Mouse (Mus musculus): ENCODE data around the gene Cep97.
"Not testable (repeated sequence)": the region's sequence is repeated elsewhere in the genome, so short reads cannot be mapped to it uniquely, and the experiment has no call there.

- not testable (repeated sequence) for TF ChIP-seq MAZ (IDR thresholded peaks at IDR 0.05; ENCODE audit: low read depth, low read length); EP300 (IDR thresholded peaks at IDR 0.05; ENCODE audit: low read depth in 1 of 2, low read length in 2 of 2); RAD21 (IDR thresholded peaks at IDR 0.05; ENCODE audit: low read depth, low read length); CTCF (IDR thresholded peaks at IDR 0.05 in 2 of 3, conservative IDR thresholded peaks at IDR 0.05 in 1 of 3; ENCODE audit: control insufficient read depth in 1 of 3, insufficient read depth in 1 of 3, low read depth in 2 of 3, low read length in 3 of 3, poor library complexity in 1 of 3, severe bottlenecking in 1 of 3); TAL1 (IDR thresholded peaks at IDR 0.05; ENCODE audit: low read length); GATA1 (IDR thresholded peaks at IDR 0.05; ENCODE audit: low read depth, low read length); RCOR1 (IDR thresholded peaks at IDR 0.05; ENCODE audit: low read depth, low read length); ZC3H11A (IDR thresholded peaks at IDR 0.05; ENCODE audit: low read depth, low read length); POLR2A (IDR thresholded peaks at IDR 0.05; ENCODE audit: control insufficient read depth in 1 of 2, insufficient read depth in 1 of 2, low read depth in 1 of 2, low read length in 2 of 2, poor library complexity in 1 of 2); MYB (IDR thresholded peaks at IDR 0.05; ENCODE audit: low read depth, low read length); GABPA (IDR thresholded peaks at IDR 0.05; ENCODE audit: low read depth, low read length)
These were observed 19.5 kb upstream of the Cep97 start for GRCm38 (mm10) chr16:55954196-55954595.

All from MEL (cell line).